Mouse (Mus musculus): ENCODE data around the gene Mthfd1l. TPM values are rescaled to one million over a fixed set of nuclear protein-coding genes. Genes with fewer than 3 reads are reported as not detected.
"Not testable (repeated sequence)": the region's sequence is repeated elsewhere in the genome, so short reads cannot be mapped to it uniquely, and the experiment has no call there.

Mthfd1l gene
- polyA plus RNA-seq, 1 experiment, result 12.7 TPM

GRCm38 (mm10) chr10:4044421-4044820, 71.5 kb downstream of the Mthfd1l start:
- DNase-seq (ENCODE audit: low spot score), result no peak

GRCm38 (mm10) chr10:4046496-4046895, 73.6 kb downstream of the Mthfd1l start:
- no peak for DNase-seq (ENCODE audit: low spot score)

- DNase-seq (ENCODE audit: low spot score), result no peak
These were observed 74.7 kb downstream of the Mthfd1l start for GRCm38 (mm10) chr10:4047666-4048065.

- no peak for DNase-seq (ENCODE audit: low spot score)
These were observed 77.3 kb downstream of the Mthfd1l start for GRCm38 (mm10) chr10:4050236-4050635.

GRCm38 (mm10) chr10:4052711-4053110, 79.8 kb downstream of the Mthfd1l start:
- no peak for DNase-seq (ENCODE audit: low spot score)

- no peak for DNase-seq (ENCODE audit: low spot score)
These were observed 80.6 kb downstream of the Mthfd1l start for GRCm38 (mm10) chr10:4053278-4054061.

GRCm38 (mm10) chr10:4054589-4054988, 81.7 kb downstream of the Mthfd1l start:
- DNase-seq (ENCODE audit: low spot score), result no peak

GRCm38 (mm10) chr10:4057397-4057796, 84.5 kb downstream of the Mthfd1l start:
- no peak for DNase-seq (ENCODE audit: low spot score)

- no peak for DNase-seq (ENCODE audit: low spot score)
These were observed 84.9 kb downstream of the Mthfd1l start for GRCm38 (mm10) chr10:4057832-4058231.

GRCm38 (mm10) chr10:4061071-4061987, 88.4 kb downstream of the Mthfd1l start:
- no peak for DNase-seq (ENCODE audit: low spot score)

GRCm38 (mm10) chr10:4063537-4063936, 90.6 kb downstream of the Mthfd1l start:
- no peak for DNase-seq (ENCODE audit: low spot score)

- no peak for DNase-seq (ENCODE audit: low spot score)
These were observed 92.6 kb downstream of the Mthfd1l start for GRCm38 (mm10) chr10:4065295-4066084.

GRCm38 (mm10) chr10:4069258-4069826, 96.4 kb downstream of the Mthfd1l start:
- no peak for DNase-seq (ENCODE audit: low spot score)

GRCm38 (mm10) chr10:4070061-4070460, 97.1 kb downstream of the Mthfd1l start:
- no peak for DNase-seq (ENCODE audit: low spot score)

GRCm38 (mm10) chr10:4071069-4071844, 98.3 kb downstream of the Mthfd1l start:
- DNase-seq (ENCODE audit: low spot score), result no peak

GRCm38 (mm10) chr10:4071845-4072345, 99.0 kb downstream of the Mthfd1l start:
- DNase-seq (ENCODE audit: low spot score), result no peak

GRCm38 (mm10) chr10:4072491-4072890, 99.6 kb downstream of the Mthfd1l start:
- DNase-seq (ENCODE audit: low spot score), result not testable (repeated sequence)

- no peak for DNase-seq (ENCODE audit: low spot score)
These were observed 105.4 kb downstream of the Mthfd1l start for GRCm38 (mm10) chr10:4078220-4078840.

- DNase-seq (ENCODE audit: low spot score), result no peak
These were observed 106.2 kb downstream of the Mthfd1l start for GRCm38 (mm10) chr10:4078979-4079630.

All from urinary bladder, adult 2 months (tissue).